Mouse (Mus musculus) testis, adult 2 months (tissue): ENCODE measurements around the gene Cspg5.

Source experiments
- CTCF ChIP-seq: fragments of 200-500 bp; IDR thresholded peaks from 2 replicates; pipeline ENCODE4 v1.5.1; 2012; ENCODE audit warnings: low read depth, mild to moderate bottlenecking, inconsistent platforms, low read length, moderate library complexity; ENCODE audit not compliant: control insufficient read depth, insufficient read depth, insufficient replicate concordance
- POLR2A ChIP-seq: fragments of 200-500 bp; IDR thresholded peaks from 2 replicates; pipeline ENCODE4 v1.6.1; 2012; ENCODE audit warnings: low read depth, mild to moderate bottlenecking, inconsistent platforms, low read length, moderate library complexity; ENCODE audit not compliant: control insufficient read depth

DNA sequence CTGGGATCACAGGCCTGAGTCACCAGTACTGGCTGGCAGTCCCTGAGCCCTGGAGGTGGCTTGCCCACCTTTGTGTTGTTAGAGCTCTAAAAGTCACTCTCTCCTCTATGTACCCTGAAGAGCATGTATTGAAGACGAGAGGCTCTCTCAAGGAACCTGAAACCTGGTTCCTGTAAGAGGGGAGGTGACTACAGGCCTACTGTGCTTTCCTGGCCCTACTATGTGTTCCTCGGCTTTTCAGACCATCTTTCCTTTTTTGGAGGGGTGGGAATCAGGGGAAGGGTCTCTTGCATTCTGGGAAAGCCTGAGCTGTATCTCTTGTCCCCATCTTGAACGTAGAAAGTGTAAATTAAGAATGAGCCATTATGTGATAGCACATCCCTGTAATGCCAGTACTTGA lies 15.5 kb downstream of the Cspg5 start:
- TF ChIP-seq CTCF (no peak), POLR2A (no peak)
